Mouse (Mus musculus) neural tube, embryonic 13.5 days (tissue): ENCODE results near the gene Togaram2. TPM values are rescaled to one million over a fixed set of nuclear protein-coding genes. Genes with fewer than 3 reads are reported as not detected.

Experiments
- ATAC-seq: fragments of 200-750 bp; cut with Nextera tagmentation; 2 replicates; pipeline ENCODE4 v1.8.0; 2017; ENCODE audit warnings: low read depth, mild to moderate bottlenecking, moderate TSS enrichment, moderate library complexity
- H3K27ac ChIP-seq: fragments of 300-500 bp; sonication (generic); replicated peaks from 2 replicates; pipeline ENCODE4 v1.5.1; 2015; ENCODE audit warnings: moderate library complexity, mild to moderate bottlenecking, inconsistent platforms
- H3K27me3 ChIP-seq: fragments of 300-500 bp; sonication (generic); 2 replicates; pipeline ENCODE4 v1.6.1; 2015; ENCODE audit warnings: mild to moderate bottlenecking, inconsistent platforms
- H3K36me3 ChIP-seq: fragments of 300-500 bp; sonication (generic); 2 replicates; pipeline ENCODE4 v1.6.1; 2015; ENCODE audit warnings: mild to moderate bottlenecking, inconsistent platforms
- H3K4me1 ChIP-seq: fragments of 300-500 bp; sonication (generic); replicated peaks from 2 replicates; pipeline ENCODE4 v1.6.1; 2015; ENCODE audit warnings: inconsistent platforms
- H3K4me2 ChIP-seq: fragments of 300-500 bp; sonication (generic); 2 replicates; pipeline ENCODE4 v1.6.1; 2015; ENCODE audit warnings: inconsistent platforms, mild to moderate bottlenecking, moderate library complexity
- H3K4me3 ChIP-seq: fragments of 300-500 bp; sonication (generic); 2 replicates; pipeline ENCODE4 v1.5.1; 2015; ENCODE audit warnings: mild to moderate bottlenecking, inconsistent platforms
- H3K9ac ChIP-seq: fragments of 300-500 bp; sonication (generic); 2 replicates; pipeline ENCODE4 v1.6.1; 2015; ENCODE audit warnings: moderate library complexity, mild to moderate bottlenecking, inconsistent platforms
- H3K9me3 ChIP-seq: fragments of 300-500 bp; sonication (generic); 2 replicates; pipeline ENCODE4 v1.6.1; 2016; ENCODE audit warnings: inconsistent platforms
- WGBS: fragments of 180-500 bp; shearing (Covaris S2); methylation state at CpG from one replicate; pipeline ENCODE4 v1.1.7; 2015; 5-methylcytosine and 5-hydroxymethylcytosine counted together
- polyA plus RNA-seq: library from polyadenylated mRNA; unstranded; fragments of >200 nt; fragmentation: Nextera tagmentation; extraction: Ambion mirVana; gene quantifications from 2 replicates; pipeline ENCODE4 v1.2.1, GENCODE M21; 2015

Togaram2 gene
- polyA plus RNA-seq, 1 experiment from 2014 or later = 0.29 TPM

DNA sequence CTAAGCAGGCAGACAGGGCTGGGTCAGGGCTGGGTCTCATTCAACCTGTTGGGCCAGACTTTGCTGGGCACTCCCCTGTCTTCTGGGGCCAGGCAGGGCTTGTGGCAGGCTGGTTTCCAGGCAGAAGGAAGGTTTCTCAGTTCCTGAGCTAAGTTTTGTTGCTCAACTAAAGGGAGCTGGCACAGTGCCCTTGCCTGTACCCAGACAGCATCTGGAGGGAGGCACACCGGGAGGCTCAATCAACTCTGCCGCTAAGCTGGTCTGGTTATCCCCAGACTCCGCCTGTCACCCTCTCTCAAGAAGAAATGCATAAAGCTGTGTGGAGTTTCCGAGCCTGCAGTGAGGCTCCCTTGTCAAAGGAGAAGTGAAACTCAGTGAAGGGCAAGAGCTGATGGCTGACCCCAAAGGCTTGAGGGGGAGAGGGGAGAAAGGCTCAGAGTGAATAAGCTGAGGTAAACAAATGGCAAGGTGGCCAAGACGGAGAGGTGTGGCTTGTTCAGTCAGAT is 11.1 kb downstream of the Togaram2 start:
- Histone ChIP-seq H3K36me3 (no peaks in the 10 kb centered on the region), H3K4me3 (no peak overlapping the region), H3K4me1 (no peaks in the 10 kb centered on the region), H3K27ac (no peak overlapping the region), H3K9ac (no peak overlapping the region), H3K27me3 (no peaks in the 10 kb centered on the region), H3K4me2 (no peak overlapping the region), H3K9me3 (no peaks in the 10 kb centered on the region)
- 50% methylated on average over 5 of the region's 5 CpGs for WGBS
- ATAC-seq = no peak

DNA sequence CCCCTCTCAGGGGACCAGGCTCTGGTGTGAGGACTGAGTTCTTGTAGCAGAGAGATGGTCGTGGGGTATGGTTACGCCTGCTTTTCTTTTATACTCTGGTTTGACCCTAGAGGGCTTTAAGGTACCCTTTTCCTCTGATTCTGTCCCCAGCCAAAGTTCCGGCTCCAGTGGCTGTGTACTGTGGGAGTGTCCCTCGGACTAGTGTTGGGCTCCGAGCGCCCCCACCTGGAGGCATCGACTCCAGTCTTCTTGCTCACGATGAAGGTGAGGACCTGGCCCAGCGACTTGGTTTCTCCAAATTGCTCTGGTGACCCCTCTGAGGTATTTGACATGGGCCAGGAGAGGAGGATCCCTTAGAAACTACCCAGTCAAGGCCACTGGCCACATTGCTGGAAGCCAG is 14.4 kb downstream of the Togaram2 start:
- no peak overlapping the region for H3K4me2 ChIP-seq
- no peak overlapping the region for H3K4me3 ChIP-seq
- H3K4me1 ChIP-seq = 0 out of 2 replicates have a peak, but pooled peaks cover 6% of the 10 kb centered on the region
- H3K9me3 ChIP-seq = no peaks in the 10 kb centered on the region
- no peaks in the 10 kb centered on the region for H3K27me3 ChIP-seq
- no peak overlapping the region for H3K9ac ChIP-seq
- H3K36me3 ChIP-seq = no peaks in the 10 kb centered on the region
- WGBS = 65% methylated on average over 9 of the region's 9 CpGs
- no peak for ATAC-seq
- H3K27ac ChIP-seq = no peak overlapping the region

GRCm38 (mm10) chr17:71689903-71690302 is 16.8 kb downstream of the Togaram2 start:
- no peak for ATAC-seq
- Histone ChIP-seq H3K4me2 (no peak overlapping the region), H3K27ac (no peak overlapping the region), H3K9ac (no peak overlapping the region), H3K36me3 (no peaks in the 10 kb centered on the region), H3K4me1 (peaks cover 10% of the 10 kb centered on the region), H3K27me3 (no peaks in the 10 kb centered on the region), H3K4me3 (no peak overlapping the region), H3K9me3 (no peaks in the 10 kb centered on the region)
- WGBS = 78% methylated on average over 5 of the region's 5 CpGs

DNA sequence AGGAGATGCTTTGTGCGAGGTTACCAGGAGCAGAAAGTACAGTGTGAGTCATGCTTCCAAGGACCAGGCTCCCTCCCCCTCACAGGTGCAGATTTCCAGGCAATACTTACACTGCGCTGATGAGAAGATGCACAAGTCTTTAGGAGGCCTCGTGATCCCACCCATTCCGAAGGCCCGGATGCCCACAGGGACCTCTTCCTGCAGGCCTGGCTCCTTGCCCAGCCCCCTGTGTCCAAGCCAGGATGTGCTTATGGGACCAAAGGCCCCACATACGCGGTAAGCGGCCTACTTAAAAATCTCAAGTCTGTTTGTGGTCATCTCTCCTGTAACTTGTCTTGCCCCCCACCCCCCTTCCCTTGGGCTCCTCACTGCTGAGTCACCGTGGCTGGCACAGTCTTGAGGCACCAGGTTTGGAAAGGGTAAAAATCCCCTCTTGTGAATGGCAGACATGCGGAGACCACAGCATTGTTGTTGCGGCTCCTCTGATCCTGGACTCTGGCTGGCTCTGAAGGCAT is 18.4 kb downstream of the Togaram2 start:
- H3K4me2 ChIP-seq = no peak overlapping the region
- ATAC-seq = no peak
- no peak overlapping the region for H3K9ac ChIP-seq
- no peak overlapping the region for H3K27ac ChIP-seq
- WGBS = 64% methylated on average over 11 of the region's 11 CpGs
- no peak overlapping the region for H3K4me3 ChIP-seq
- H3K36me3 ChIP-seq = no peaks in the 10 kb centered on the region
- H3K9me3 ChIP-seq = no peaks in the 10 kb centered on the region
- no peaks in the 10 kb centered on the region for H3K27me3 ChIP-seq
- H3K4me1 ChIP-seq = peaks cover 10% of the 10 kb centered on the region

GRCm38 (mm10) chr17:71693313-71693712 is 20.3 kb downstream of the Togaram2 start:
- WGBS = 35% methylated on average over 5 of the region's 5 CpGs
- H3K9me3 ChIP-seq = no peaks in the 10 kb centered on the region
- no peaks in the 10 kb centered on the region for H3K27me3 ChIP-seq
- ATAC-seq = no peak
- no peak overlapping the region for H3K4me2 ChIP-seq
- H3K4me1 ChIP-seq = peaks cover 10% of the 10 kb centered on the region
- H3K36me3 ChIP-seq = no peaks in the 10 kb centered on the region
- no peak overlapping the region for H3K27ac ChIP-seq
- no peak overlapping the region for H3K4me3 ChIP-seq
- no peak overlapping the region for H3K9ac ChIP-seq

DNA sequence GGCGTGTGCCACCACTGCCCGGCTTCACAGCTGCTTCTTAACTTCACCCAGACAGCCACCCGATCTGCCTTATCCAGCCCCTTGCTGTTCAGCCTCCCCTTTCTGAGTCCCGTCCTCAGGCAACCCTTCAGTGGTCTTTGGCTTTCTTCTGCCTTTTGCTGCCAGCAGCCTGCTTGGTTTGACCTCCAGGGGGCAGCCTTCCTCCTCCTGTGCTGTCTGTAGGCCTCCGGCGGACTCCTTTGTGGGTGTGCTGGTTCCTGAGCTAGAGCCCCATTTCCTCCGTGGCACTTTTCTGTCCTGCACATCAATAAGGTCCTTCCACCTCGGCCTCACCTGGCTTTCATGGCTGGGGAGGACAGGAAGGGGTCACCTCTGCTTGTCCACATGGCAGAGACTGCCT is 20.7 kb downstream of the Togaram2 start:
- Histone ChIP-seq H3K27ac (no peak overlapping the region), H3K27me3 (no peaks in the 10 kb centered on the region), H3K4me1 (peaks cover 10% of the 10 kb centered on the region), H3K4me2 (no peak overlapping the region), H3K9ac (no peak overlapping the region), H3K36me3 (no peaks in the 10 kb centered on the region), H3K9me3 (no peaks in the 10 kb centered on the region), H3K4me3 (no peak overlapping the region)
- ATAC-seq = no peak
- WGBS = 59% methylated on average over 8 of the region's 8 CpGs

DNA sequence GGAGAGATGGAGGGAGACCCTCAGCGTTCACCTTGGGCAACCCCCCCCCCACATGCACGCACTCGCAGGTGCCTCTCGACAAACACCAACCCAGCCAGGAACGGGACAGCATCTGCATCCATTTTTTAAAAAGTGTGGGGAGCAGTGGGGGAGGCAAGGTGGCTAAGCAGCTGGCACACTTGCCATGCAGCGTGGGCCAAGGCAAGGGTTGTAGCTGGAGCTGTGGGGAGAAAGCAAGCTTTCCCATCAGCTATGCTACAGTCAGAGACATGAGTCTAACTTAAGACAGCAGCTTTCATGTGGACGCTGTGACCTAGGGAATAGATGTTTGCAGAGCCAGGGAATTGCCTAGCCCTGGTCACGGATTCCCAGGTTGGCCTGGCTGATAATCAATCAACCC is 22.1 kb downstream of the Togaram2 start:
- Histone ChIP-seq H3K9me3 (no peaks in the 10 kb centered on the region), H3K36me3 (no peaks in the 10 kb centered on the region), H3K4me2 (no peak overlapping the region), H3K9ac (no peak overlapping the region), H3K4me1 (peaks cover 10% of the 10 kb centered on the region), H3K27ac (no peak overlapping the region), H3K4me3 (no peak overlapping the region), H3K27me3 (no peaks in the 10 kb centered on the region)
- no peak for ATAC-seq
- 92% methylated on average over 8 of the region's 8 CpGs for WGBS

DNA sequence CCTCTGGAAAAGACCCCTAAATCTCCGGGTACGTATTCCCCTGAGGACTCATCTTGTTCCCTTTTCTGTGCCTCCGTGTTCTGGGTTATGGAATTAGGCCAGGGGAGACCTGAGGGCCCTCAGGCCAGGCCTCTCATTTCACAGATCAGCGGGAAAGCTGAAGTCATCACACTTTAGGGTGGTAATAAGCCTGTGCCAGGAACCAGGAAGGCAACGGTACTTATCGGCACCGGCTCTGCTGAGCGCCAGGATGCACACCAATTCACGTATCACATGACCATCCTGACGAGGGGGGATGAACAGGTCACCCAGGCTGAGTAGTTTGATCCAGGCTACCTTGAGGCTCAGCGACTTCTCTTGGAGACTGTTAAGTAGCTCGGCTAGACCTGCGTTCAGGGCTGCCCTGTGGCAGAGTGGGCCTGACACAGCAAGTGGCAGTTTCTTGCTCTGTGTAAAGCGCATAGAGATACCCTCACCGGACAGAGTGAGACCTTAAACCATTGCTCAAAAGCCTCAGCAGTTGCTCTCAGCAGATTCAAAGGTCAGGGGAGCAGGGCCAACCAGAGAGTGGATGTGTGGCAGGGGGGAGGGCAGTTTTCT is 22.8 kb downstream of the Togaram2 start:
- H3K36me3 ChIP-seq = no peaks in the 10 kb centered on the region
- no peak overlapping the region for H3K9ac ChIP-seq
- no peaks in the 10 kb centered on the region for H3K9me3 ChIP-seq
- H3K4me1 ChIP-seq = peaks cover 10% of the 10 kb centered on the region
- H3K4me2 ChIP-seq = no peak overlapping the region
- H3K4me3 ChIP-seq = no peak overlapping the region
- WGBS = 78% methylated on average over 15 of the region's 15 CpGs
- no peak for ATAC-seq
- H3K27me3 ChIP-seq = no peaks in the 10 kb centered on the region
- H3K27ac ChIP-seq = no peak overlapping the region

DNA sequence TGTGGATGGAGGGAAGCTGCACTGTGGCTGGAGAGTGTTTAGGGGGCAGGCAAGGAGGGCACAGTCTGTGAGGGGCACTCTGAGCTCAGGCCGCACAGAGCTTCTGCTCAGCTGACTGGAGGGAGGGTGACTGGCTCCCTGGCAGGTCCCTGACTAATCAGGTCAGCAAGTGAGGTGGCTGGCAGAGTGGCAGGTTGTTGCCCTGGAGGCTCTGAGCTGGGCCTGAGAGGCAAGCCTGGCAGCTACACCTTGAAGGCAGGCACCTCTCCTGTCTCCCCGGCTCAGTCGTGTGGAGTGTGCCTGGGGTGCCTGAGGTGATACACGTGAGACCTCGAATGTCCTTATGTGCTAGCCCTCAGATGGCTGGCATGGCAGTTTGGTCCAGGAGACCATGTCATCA is 23.3 kb downstream of the Togaram2 start:
- H3K9me3 ChIP-seq = no peaks in the 10 kb centered on the region
- ATAC-seq = no peak
- H3K4me1 ChIP-seq = peaks cover 6% of the 10 kb centered on the region
- no peak overlapping the region for H3K9ac ChIP-seq
- WGBS = 91% methylated on average over 5 of the region's 5 CpGs
- no peaks in the 10 kb centered on the region for H3K27me3 ChIP-seq
- H3K36me3 ChIP-seq = no peaks in the 10 kb centered on the region
- H3K4me3 ChIP-seq = no peak overlapping the region
- H3K27ac ChIP-seq = no peak overlapping the region
- H3K4me2 ChIP-seq = no peak overlapping the region

GRCm38 (mm10) chr17:71697896-71698618 is 25.0 kb downstream of the Togaram2 start:
- H3K4me2 ChIP-seq = no peak overlapping the region
- no peaks in the 10 kb centered on the region for H3K27me3 ChIP-seq
- ATAC-seq = no peak
- no peak overlapping the region for H3K4me3 ChIP-seq
- no peak overlapping the region for H3K9ac ChIP-seq
- no peak overlapping the region for H3K27ac ChIP-seq
- no peaks in the 10 kb centered on the region for H3K9me3 ChIP-seq
- 87% methylated on average over 11 of the region's 11 CpGs for WGBS
- peaks cover 4% of the 10 kb centered on the region for H3K4me1 ChIP-seq
- H3K36me3 ChIP-seq = no peaks in the 10 kb centered on the region

- H3K9me3 ChIP-seq = no peaks in the 10 kb centered on the region
- H3K27me3 ChIP-seq = no peaks in the 10 kb centered on the region
- ATAC-seq = no peak
- no peaks in the 10 kb centered on the region for H3K4me1 ChIP-seq
- 96% methylated on average over 11 of the region's 11 CpGs for WGBS
- H3K4me3 ChIP-seq = no peak overlapping the region
- H3K36me3 ChIP-seq = no peaks in the 10 kb centered on the region
- H3K27ac ChIP-seq = no peak overlapping the region
- H3K9ac ChIP-seq = no peak overlapping the region
- H3K4me2 ChIP-seq = no peak overlapping the region
These were observed 25.5 kb downstream of the Togaram2 start for GRCm38 (mm10) chr17:71698619-71698956.

DNA sequence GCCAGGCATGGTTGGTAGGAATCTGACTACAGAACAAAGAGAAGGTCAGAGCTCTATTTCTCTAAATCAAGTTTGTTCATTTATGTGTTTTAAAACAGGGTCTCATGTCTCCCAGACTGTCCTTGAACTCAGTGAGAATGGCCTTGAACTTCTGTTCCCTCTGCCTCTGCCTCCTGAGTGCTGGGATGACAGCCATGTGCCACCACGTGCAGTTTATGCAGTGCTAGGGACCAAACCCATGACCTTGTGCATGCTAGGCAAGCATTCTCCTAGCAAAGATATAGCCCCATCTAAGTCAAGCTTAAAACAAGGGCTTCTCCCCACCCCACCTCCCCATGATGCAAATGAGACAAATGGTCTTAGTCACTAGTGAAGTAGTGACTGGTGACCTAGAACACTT is 32.1 kb downstream of the Togaram2 start:
- Histone ChIP-seq H3K36me3 (no peaks in the 10 kb centered on the region), H3K9me3 (0 out of 2 replicates have a peak, but pooled peaks cover 6% of the 10 kb centered on the region), H3K4me2 (no peak overlapping the region), H3K4me3 (no peak overlapping the region), H3K27ac (no peak overlapping the region), H3K4me1 (peaks cover 6% of the 10 kb centered on the region), H3K27me3 (no peaks in the 10 kb centered on the region), H3K9ac (no peak overlapping the region)
- WGBS = 93% methylated on average over 1 of the region's 1 CpGs
- no peak for ATAC-seq
